Mouse (Mus musculus): ENCODE data around the gene Tmed2. TPM values are rescaled to one million over a fixed set of nuclear protein-coding genes. Genes with fewer than 3 reads are reported as not detected.
A peak's percentile ranks its signal among the peaks of the same experiment; 100 is the strongest.

The Tmed2 gene
- total and polyA plus RNA-seq, 2 experiments from 2014 or later: 331 to 404 TPM

GRCm38 (mm10) chr5:124501541-124501940 is 39.0 kb upstream of the Tmed2 start:
- Histone ChIP-seq H3K27me3 (ENCODE audit: control insufficient read depth, insufficient read depth, low read length) (no peaks in the 10 kb centered on the region), H3K4me1 (ENCODE audit: control insufficient read depth, insufficient read depth) (peaks cover 9% of the 10 kb centered on the region), H3K4me3 (ENCODE audit: low read depth, low read length) (no peak overlapping the region), H3K9ac (replicated peaks; ENCODE audit: low read depth, low read length) (no peak overlapping the region), H3K4me2 (ENCODE audit: low read depth, low read length) (no peak overlapping the region), H3K27ac (ENCODE audit: low read depth) (no peak overlapping the region), H3K9me3 (replicated peaks; ENCODE audit: control insufficient read depth, low read length) (no peaks in the 10 kb centered on the region), H3K36me3 (replicated peaks; ENCODE audit: control insufficient read depth, insufficient read depth, low read length) (peaks cover 45% of the 10 kb centered on the region)
- ATAC-seq (ENCODE audit: insufficient read depth, low read depth): no peak
- WGBS: 85% methylated on average over 10 of the region's 10 CpGs
- DNase-seq (ENCODE audit: low spot score): no peak
- TF ChIP-seq CTCF (IDR thresholded peaks at IDR 0.05; ENCODE audit: low read depth) (no peak), EP300 (IDR thresholded peaks at IDR 0.05; ENCODE audit: low read depth) (no peak)

GRCm38 (mm10) chr5:124503742-124504141 is 36.8 kb upstream of the Tmed2 start:
- H3K4me3 ChIP-seq (ENCODE audit: low read depth, low read length): no peak overlapping the region
- no peak overlapping the region for H3K9ac ChIP-seq (replicated peaks; ENCODE audit: low read depth, low read length)
- H3K36me3 ChIP-seq (replicated peaks; ENCODE audit: control insufficient read depth, insufficient read depth, low read length): peaks cover 50% of the 10 kb centered on the region
- TF ChIP-seq EP300 (IDR thresholded peaks at IDR 0.05; ENCODE audit: low read depth) (no peak), CTCF (IDR thresholded peaks at IDR 0.05; ENCODE audit: low read depth) (no peak)
- DNase-seq (ENCODE audit: low spot score): no peak
- no peaks in the 10 kb centered on the region for H3K9me3 ChIP-seq (replicated peaks; ENCODE audit: control insufficient read depth, low read length)
- no peaks in the 10 kb centered on the region for H3K27me3 ChIP-seq (ENCODE audit: control insufficient read depth, insufficient read depth, low read length)
- no peak for ATAC-seq (ENCODE audit: insufficient read depth, low read depth)
- 61% methylated on average over 14 of the region's 14 CpGs for WGBS
- H3K4me1 ChIP-seq (ENCODE audit: control insufficient read depth, insufficient read depth): peaks cover 5% of the 10 kb centered on the region
- no peak overlapping the region for H3K4me2 ChIP-seq (ENCODE audit: low read depth, low read length)
- no peak overlapping the region for H3K27ac ChIP-seq (ENCODE audit: low read depth)

- ATAC-seq (ENCODE audit: insufficient read depth, low read depth) (no peak), DNase-seq (ENCODE audit: low spot score) (no peak)
- no peak overlapping the region for H3K27ac ChIP-seq (ENCODE audit: low read depth)
- peaks cover 50% of the 10 kb centered on the region for H3K36me3 ChIP-seq (replicated peaks; ENCODE audit: control insufficient read depth, insufficient read depth, low read length)
- 85% methylated on average over 4 of the region's 4 CpGs for WGBS
- H3K4me1 ChIP-seq (ENCODE audit: control insufficient read depth, insufficient read depth): peaks cover 7% of the 10 kb centered on the region; the same call in 1 of the 2 replicates
- H3K27me3 ChIP-seq (ENCODE audit: control insufficient read depth, insufficient read depth, low read length): no peaks in the 10 kb centered on the region
- TF ChIP-seq CTCF (IDR thresholded peaks at IDR 0.05; ENCODE audit: low read depth): no peak
- no peak for TF ChIP-seq EP300 (IDR thresholded peaks at IDR 0.05; ENCODE audit: low read depth)
- no peak overlapping the region for H3K4me2 ChIP-seq (ENCODE audit: low read depth, low read length)
- no peaks in the 10 kb centered on the region for H3K9me3 ChIP-seq (replicated peaks; ENCODE audit: control insufficient read depth, low read length)
- H3K9ac ChIP-seq (replicated peaks; ENCODE audit: low read depth, low read length): no peak overlapping the region
- H3K4me3 ChIP-seq (ENCODE audit: low read depth, low read length): no peak overlapping the region
Measured at GRCm38 (mm10) chr5:124505235-124505634, 35.3 kb upstream of the Tmed2 start.

DNA sequence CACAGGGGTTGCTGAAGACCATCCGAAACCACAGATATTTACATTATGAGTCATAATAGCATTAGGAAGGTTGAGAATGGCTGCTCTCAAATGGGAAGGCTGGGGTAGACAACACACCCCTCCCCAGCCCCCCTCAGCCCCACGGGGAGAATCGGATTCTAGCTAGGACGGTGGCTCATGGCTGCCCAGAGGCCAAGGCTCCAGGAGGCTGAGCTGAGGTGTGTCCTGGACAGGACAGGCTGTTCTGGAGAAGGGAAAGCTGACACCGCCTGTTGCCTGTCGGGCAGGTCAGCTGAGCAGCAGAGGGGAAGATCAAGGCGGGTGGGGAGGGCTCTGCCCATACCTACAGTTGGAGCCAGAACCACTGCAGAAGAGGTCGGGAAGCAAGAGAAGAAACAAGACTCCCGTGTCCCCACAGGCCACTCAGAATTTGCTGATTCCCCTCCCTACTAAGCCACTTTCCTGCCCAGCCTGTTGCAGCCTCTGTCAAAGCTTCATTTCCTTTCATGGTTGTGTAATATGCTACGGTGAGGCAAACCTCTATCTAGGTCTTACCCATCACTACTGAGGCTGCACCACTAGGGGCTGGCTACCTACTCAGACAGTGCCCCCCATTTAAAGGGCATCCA is 33.6 kb upstream of the Tmed2 start:
- H3K9ac ChIP-seq (replicated peaks; ENCODE audit: low read depth, low read length): 0 out of 2 replicates have a peak overlapping the region, but pooled peaks have one; percentile 6
- H3K36me3 ChIP-seq (replicated peaks; ENCODE audit: control insufficient read depth, insufficient read depth, low read length): peaks cover 40% of the 10 kb centered on the region
- peak overlapping the region; percentile 60 for H3K27ac ChIP-seq (ENCODE audit: low read depth)
- ATAC-seq (ENCODE audit: insufficient read depth, low read depth) (no peak), DNase-seq (ENCODE audit: low spot score) (no peak)
- no peak for TF ChIP-seq CTCF (IDR thresholded peaks at IDR 0.05; ENCODE audit: low read depth)
- no peak for TF ChIP-seq EP300 (IDR thresholded peaks at IDR 0.05; ENCODE audit: low read depth)
- H3K9me3 ChIP-seq (replicated peaks; ENCODE audit: control insufficient read depth, low read length): no peaks in the 10 kb centered on the region
- H3K4me1 ChIP-seq (ENCODE audit: control insufficient read depth, insufficient read depth): peaks cover 7% of the 10 kb centered on the region; the same call in 1 of the 2 replicates
- no peak overlapping the region for H3K4me3 ChIP-seq (ENCODE audit: low read depth, low read length)
- H3K4me2 ChIP-seq (ENCODE audit: low read depth, low read length): no peak overlapping the region
- 49% methylated on average over 10 of the region's 10 CpGs for WGBS
- H3K27me3 ChIP-seq (ENCODE audit: control insufficient read depth, insufficient read depth, low read length): no peaks in the 10 kb centered on the region

GRCm38 (mm10) chr5:124509200-124509599 is 31.3 kb upstream of the Tmed2 start:
- TF ChIP-seq CTCF (IDR thresholded peaks at IDR 0.05; ENCODE audit: low read depth): no peak
- TF ChIP-seq EP300 (IDR thresholded peaks at IDR 0.05; ENCODE audit: low read depth): no peak
- DNase-seq (ENCODE audit: low spot score): no peak
- no peak for ATAC-seq (ENCODE audit: insufficient read depth, low read depth)
- no peaks in the 10 kb centered on the region for H3K27me3 ChIP-seq (ENCODE audit: control insufficient read depth, insufficient read depth, low read length)
- no peaks in the 10 kb centered on the region for H3K9me3 ChIP-seq (replicated peaks; ENCODE audit: control insufficient read depth, low read length)
- H3K27ac ChIP-seq (ENCODE audit: low read depth): peak overlapping the region; percentile 85
- H3K4me2 ChIP-seq (ENCODE audit: low read depth, low read length): 0 out of 2 replicates have a peak overlapping the region, but pooled peaks have one; percentile 15
- H3K4me3 ChIP-seq (ENCODE audit: low read depth, low read length): no peak overlapping the region
- H3K4me1 ChIP-seq (ENCODE audit: control insufficient read depth, insufficient read depth): peaks cover 7% of the 10 kb centered on the region; the same call in 1 of the 2 replicates
- peaks cover 36% of the 10 kb centered on the region for H3K36me3 ChIP-seq (replicated peaks; ENCODE audit: control insufficient read depth, insufficient read depth, low read length)
- 90% methylated on average over 6 of the region's 6 CpGs for WGBS
- no peak overlapping the region for H3K9ac ChIP-seq (replicated peaks; ENCODE audit: low read depth, low read length)

All from heart, postnatal 0 days (tissue).